Mouse (Mus musculus) macrophage (primary cell): ENCODE results near the gene Pnmt. TPM values are rescaled to one million over a fixed set of nuclear protein-coding genes. Genes with fewer than 3 reads are reported as not detected.

Experiments used
- H3K27ac ChIP-seq: fragments of 350-480 bp; formaldehyde crosslinking; 2 replicates; pipeline ENCODE4 v1.9.0; 2021
- H3K36me3 ChIP-seq: fragments of 350-480 bp; formaldehyde crosslinking; 2 replicates; pipeline ENCODE4 v1.9.0; 2021; ENCODE audit errors: inconsistent target
- H3K4me3 ChIP-seq: fragments of 350-480 bp; formaldehyde crosslinking; 2 replicates; pipeline ENCODE4 v1.9.0; 2021; ENCODE audit errors: inconsistent target
- H3K79me2 ChIP-seq: fragments of 350-480 bp; formaldehyde crosslinking; 2 replicates; pipeline ENCODE4 v1.9.0; 2021; ENCODE audit errors: inconsistent target
- WGBS: methylation state at CpG from one replicate; pipeline ENCODE4 v1.1.7; 2026; ENCODE audit warnings: inconsistent platforms; ENCODE audit not compliant: missing documents; 5-methylcytosine and 5-hydroxymethylcytosine counted together
- polyA plus RNA-seq: library from polyadenylated mRNA; stranded (reverse); fragments of 250-400 nt; gene quantifications from 3 replicates; pipeline ENCODE4 v1.2.4, GENCODE M21; 2018; ENCODE audit warnings: inconsistent platforms
- total RNA-seq, 78 experiments: library from RNA; depleted of rRNA; stranded (reverse); fragments of 250-400 nt; gene quantifications; 1 replicate in 9 of 78; 2 replicates in 24 of 78; 3 replicates in 43 of 78; 4 replicates in 2 of 78; pipeline ENCODE4 v1.2.4; 2018; ENCODE audit warnings: inconsistent platforms in 56 of 78

Gene Pnmt
- not detected for total RNA-seq (2018; cell fraction: chromatin; rRNA removed)
- not detected for total RNA-seq (2018; cell fraction: cytosol; rRNA removed)
- not detected for total RNA-seq (2018; cell fraction: nucleus; rRNA removed)
- not detected in 3 replicates for polyA plus RNA-seq

GRCm38 (mm10) chr11:98385638-98386585 is at the start of gene Pnmt:
Pnmt (plus strand) TSS chr11:98386450.
- H3K36me3 ChIP-seq: peaks cover 1% of the 10 kb centered on the region; the same call in 1 of the 2 replicates
- no peak within 1 kb of the TSS for H3K27ac ChIP-seq
- no peaks in the 10 kb centered on the region for H3K79me2 ChIP-seq
- H3K4me3 ChIP-seq: no peak within 1 kb of the TSS
- WGBS: 65% methylated on average over 24 of the region's 25 CpGs

GRCm38 (mm10) chr11:98338507-98338961 is 47.7 kb upstream of the Pnmt start:
- no peaks in the 10 kb centered on the region for H3K79me2 ChIP-seq
- no peak overlapping the region for H3K27ac ChIP-seq
- WGBS: under 1% methylated on average over 24 of the region's 57 CpGs
- no peaks in the 10 kb centered on the region for H3K36me3 ChIP-seq
- no peak overlapping the region for H3K4me3 ChIP-seq

DNA sequence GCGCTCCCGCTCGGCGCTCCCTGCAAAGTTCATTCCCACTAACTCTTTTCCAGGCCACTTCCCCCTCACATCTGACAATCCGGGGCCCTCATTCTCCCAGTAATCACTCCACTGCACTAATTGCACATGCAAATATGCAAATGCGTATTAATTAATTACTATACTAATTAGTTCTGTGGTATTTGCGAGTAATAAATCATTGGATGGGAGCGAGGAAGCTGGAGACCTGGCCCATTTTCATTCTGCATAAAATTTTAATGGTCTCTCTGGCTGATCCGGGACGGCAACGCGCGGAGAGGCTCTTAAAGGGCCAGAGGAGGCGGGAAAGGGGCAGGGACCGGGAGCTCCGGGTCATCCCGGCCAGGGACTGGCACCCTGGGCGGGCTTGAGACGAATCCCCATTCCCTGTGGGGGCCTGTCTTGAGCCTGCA is 47.2 kb upstream of the Pnmt start:
- Histone ChIP-seq H3K79me2 (no peaks in the 10 kb centered on the region), H3K36me3 (no peaks in the 10 kb centered on the region), H3K27ac (no peak overlapping the region), H3K4me3 (no peak overlapping the region)
- WGBS: 3% methylated on average over 19 of the region's 19 CpGs

DNA sequence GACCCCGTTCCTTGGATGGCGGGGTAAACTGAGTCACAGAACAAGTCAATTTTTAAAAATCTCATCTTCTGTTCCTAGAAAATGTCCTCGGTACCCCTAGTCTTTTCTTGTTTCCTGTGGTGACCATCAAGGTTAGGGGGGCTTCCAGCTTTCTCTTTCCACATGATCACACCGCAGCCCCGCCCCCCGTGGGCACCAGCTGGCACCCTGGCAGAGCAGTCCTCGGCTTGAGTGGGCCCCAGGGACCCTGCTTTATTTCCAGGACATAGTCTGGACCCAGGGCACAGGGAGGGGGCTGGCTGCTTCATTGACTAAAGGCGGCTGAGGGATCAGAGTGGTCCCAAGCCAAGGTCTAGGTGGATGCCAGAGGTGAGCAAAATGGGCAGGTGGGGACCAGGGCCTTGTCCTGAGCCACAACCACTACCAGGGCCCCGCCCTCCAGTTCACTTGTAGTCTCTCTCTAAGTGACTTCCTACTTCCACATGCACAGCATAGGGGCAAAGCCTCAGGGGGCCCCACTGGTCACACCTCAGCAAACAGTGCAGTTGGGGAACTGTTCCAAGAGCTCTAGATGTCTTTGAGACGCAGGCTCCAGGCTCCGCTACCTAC is 46.5 kb upstream of the Pnmt start:
- Histone ChIP-seq H3K79me2 (no peaks in the 10 kb centered on the region), H3K4me3 (no peak overlapping the region), H3K36me3 (no peaks in the 10 kb centered on the region), H3K27ac (no peak overlapping the region)
- 13% methylated on average over 11 of the region's 11 CpGs for WGBS

GRCm38 (mm10) chr11:98340597-98340996 is 45.7 kb upstream of the Pnmt start:
- Histone ChIP-seq H3K36me3 (no peaks in the 10 kb centered on the region), H3K4me3 (no peak overlapping the region), H3K27ac (no peak overlapping the region), H3K79me2 (no peaks in the 10 kb centered on the region)
- WGBS: 11% methylated on average over 4 of the region's 4 CpGs

DNA sequence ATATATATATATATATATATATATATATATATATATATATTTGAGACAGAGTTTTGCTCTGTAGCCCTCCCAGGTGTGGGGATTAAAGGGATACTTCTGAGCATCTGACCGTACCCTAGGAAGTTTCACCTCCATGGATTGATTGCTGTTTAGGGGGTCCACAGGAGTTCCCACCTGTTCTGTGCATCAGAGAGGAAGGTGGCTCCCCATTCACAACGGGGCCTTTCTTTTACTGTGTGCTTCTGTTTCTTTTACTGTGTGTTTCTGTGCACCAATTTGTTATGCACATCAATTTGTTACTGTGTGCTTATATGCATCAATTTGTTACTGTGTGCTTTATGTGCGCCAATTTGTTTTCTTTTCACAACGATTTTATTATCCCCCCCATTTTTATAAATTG is 45.1 kb upstream of the Pnmt start:
- WGBS: 63% methylated on average over 4 of the region's 4 CpGs
- no peak overlapping the region for H3K4me3 ChIP-seq
- H3K27ac ChIP-seq: no peak overlapping the region
- no peaks in the 10 kb centered on the region for H3K36me3 ChIP-seq
- no peaks in the 10 kb centered on the region for H3K79me2 ChIP-seq

DNA sequence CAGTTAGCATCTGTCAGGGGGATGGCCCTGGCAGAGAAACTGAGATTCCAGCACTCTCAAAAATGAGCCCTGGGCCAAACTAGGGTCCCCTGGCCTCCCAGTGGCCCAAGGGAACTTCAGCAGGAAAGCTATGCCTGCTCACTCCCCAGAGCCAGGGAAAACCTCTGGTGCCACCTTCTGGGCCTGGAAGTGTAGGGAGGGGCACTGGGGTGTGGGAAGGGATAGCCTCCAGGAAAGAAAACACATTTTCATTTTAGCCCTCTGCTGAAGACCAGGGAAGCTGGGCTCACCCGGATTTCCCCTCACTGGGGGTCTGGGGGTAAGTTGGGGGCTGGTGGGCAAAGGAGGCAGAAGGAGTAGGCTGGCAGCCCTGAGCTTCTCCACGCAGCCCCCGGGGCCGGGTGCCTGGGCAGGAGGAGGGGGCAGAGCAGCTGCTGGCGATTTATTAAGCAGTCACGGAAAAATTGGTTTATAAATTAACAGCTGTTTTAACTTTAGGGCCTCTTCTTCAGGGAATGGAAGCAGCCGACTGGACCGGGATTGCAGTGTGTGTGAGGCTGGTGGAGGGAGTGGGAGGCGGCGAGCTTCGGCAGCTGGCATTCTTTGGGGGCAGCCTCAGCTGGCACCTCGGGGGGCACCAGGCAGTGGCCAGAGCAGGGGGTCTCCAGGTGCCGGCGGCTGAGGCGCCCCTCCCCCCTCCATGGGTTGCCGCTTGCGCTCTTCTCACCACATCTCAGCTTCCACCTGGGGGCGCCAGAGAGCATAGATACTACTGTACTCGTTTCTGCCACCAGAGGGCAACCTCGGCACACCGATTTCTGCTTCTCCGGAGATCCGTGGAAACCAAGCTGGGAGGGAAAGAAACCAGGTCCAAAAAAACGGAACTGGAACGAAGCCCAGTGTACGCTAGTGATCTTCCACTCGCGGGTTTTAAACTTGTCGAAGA is 44.0 kb upstream of the Pnmt start:
- no peaks in the 10 kb centered on the region for H3K36me3 ChIP-seq
- H3K79me2 ChIP-seq: no peaks in the 10 kb centered on the region
- H3K4me3 ChIP-seq: no peak overlapping the region
- 3% methylated on average over 28 of the region's 29 CpGs for WGBS
- H3K27ac ChIP-seq: no peak overlapping the region

- Histone ChIP-seq H3K4me3 (no peak overlapping the region), H3K27ac (no peak overlapping the region), H3K36me3 (no peaks in the 10 kb centered on the region), H3K79me2 (no peaks in the 10 kb centered on the region)
- 2% methylated on average over 13 of the region's 14 CpGs for WGBS
Observed at GRCm38 (mm10) chr11:98345253-98345652, 41.0 kb upstream of the Pnmt start.

- no peaks in the 10 kb centered on the region for H3K36me3 ChIP-seq
- no peaks in the 10 kb centered on the region for H3K79me2 ChIP-seq
- H3K4me3 ChIP-seq: no peak overlapping the region
- WGBS: 20% methylated on average over 9 of the region's 9 CpGs
- H3K27ac ChIP-seq: no peak overlapping the region
Observed at GRCm38 (mm10) chr11:98346168-98346567, 40.1 kb upstream of the Pnmt start.

- Histone ChIP-seq H3K36me3 (no peaks in the 10 kb centered on the region), H3K27ac (no peak overlapping the region), H3K79me2 (no peaks in the 10 kb centered on the region), H3K4me3 (no peak overlapping the region)
- 25% methylated on average over 9 of the region's 12 CpGs for WGBS
Observed at GRCm38 (mm10) chr11:98347385-98348082, 38.7 kb upstream of the Pnmt start.

GRCm38 (mm10) chr11:98348083-98348961 is 37.9 kb upstream of the Pnmt start, which contains the start of gene Ppp1r1b:
Ppp1r1b (plus strand) TSS chr11:98348404.
- 3% methylated on average over 53 of the region's 55 CpGs for WGBS

DNA sequence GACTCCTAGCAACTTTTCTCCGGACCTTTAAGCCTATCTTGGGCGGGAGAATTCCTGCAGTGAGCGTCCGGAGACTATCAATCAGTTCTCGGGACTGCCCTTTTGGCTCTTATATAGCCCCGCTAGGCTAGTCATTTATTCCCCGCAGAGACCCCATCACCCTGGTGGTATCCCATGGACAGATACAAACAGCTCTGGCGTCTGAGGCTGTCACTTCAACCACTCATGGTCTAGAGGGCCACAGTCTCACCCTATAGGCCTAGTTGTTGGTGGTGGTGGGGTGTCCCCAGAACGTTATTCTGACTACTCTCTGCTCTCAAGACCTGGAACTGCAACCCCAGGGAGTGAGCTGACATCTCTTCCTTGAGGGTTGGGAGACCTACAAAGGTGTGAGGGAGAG is 36.9 kb upstream of the Pnmt start:
- H3K27ac ChIP-seq: no peak overlapping the region
- no peaks in the 10 kb centered on the region for H3K79me2 ChIP-seq
- H3K36me3 ChIP-seq: no peaks in the 10 kb centered on the region
- 37% methylated on average over 9 of the region's 9 CpGs for WGBS
- no peak overlapping the region for H3K4me3 ChIP-seq

More at GRCm38 (mm10) chr11:98348083-98348961, 37.9 kb upstream of the Pnmt start, which contains the start of gene Ppp1r1b:
- Histone ChIP-seq H3K4me3 (no peak within 1 kb of the TSS), H3K36me3 (no peaks in the 10 kb centered on the region), H3K27ac (no peak within 1 kb of the TSS), H3K79me2 (no peaks in the 10 kb centered on the region)
